In genomic region chr14:55164172-55164806, GRCm38 (mm10) we compare ENCODE assay signal across 13 mouse cellular contexts. TPM values are rescaled to one million over a fixed set of nuclear protein-coding genes. Genes with fewer than 3 reads are reported as not detected.
"Had no signal": no experiment of that assay in that cellular context is flagged by ENCODE, and none has a peak within 500 bp of the region (broad histone marks: within the 10 kb centered on the region; RNA-seq: fewer than 3 reads in every experiment).

No protein-coding gene starts in this region.

- ATAC-seq: hindbrain, embryonic 16.5 days; inflammation-experienced regulatory T-cells, adult 6 months; liver, embryonic 12.5 days had no signal

- H3K27ac ChIP-seq: limb, embryonic 15.5 days; liver, embryonic 12.5 days; lung, embryonic 15.5 days; midbrain, embryonic 12.5 days had no signal

- H3K36me3 ChIP-seq: limb, embryonic 15.5 days; liver, embryonic 12.5 days; lung, embryonic 15.5 days; midbrain, embryonic 12.5 days had no signal

- H3K9me3 ChIP-seq: limb, embryonic 15.5 days; liver, embryonic 12.5 days; lung, embryonic 15.5 days; midbrain, embryonic 12.5 days had no signal

- H3K4me3 ChIP-seq: limb, embryonic 15.5 days; liver, embryonic 12.5 days; lung, embryonic 15.5 days; midbrain, embryonic 12.5 days had no signal

- H3K4me2 ChIP-seq: limb, embryonic 15.5 days; liver, embryonic 12.5 days; lung, embryonic 15.5 days; midbrain, embryonic 12.5 days had no signal

- H3K9ac ChIP-seq: limb, embryonic 15.5 days; liver, embryonic 12.5 days; lung, embryonic 15.5 days; midbrain, embryonic 12.5 days had no signal

- H3K27me3 ChIP-seq: limb, embryonic 15.5 days had no signal

- DNase-seq: kidney, adult 2 months; left cerebral cortex, postnatal 4 days; right cerebral cortex, postnatal 14 days; thymus, adult 2 months; thymus, postnatal 25 days had no signal

RNA-seq across cellular contexts. Expression of gene Jph4, which starts 47.6 kb away (rescaled TPM):
- polyA plus RNA-seq: inflammation-experienced regulatory T-cells, adult 6 months; liver, embryonic 16.5 days had no signal

RNA-seq across cellular contexts. Expression of gene Dhrs2, which starts 57.5 kb away (rescaled TPM):
- polyA plus RNA-seq: inflammation-experienced regulatory T-cells, adult 6 months; kidney, adult 2 months; large intestine, adult 2 months; liver, embryonic 12.5 days; liver, embryonic 16.5 days; lung, embryonic 15.5 days had no signal
